Mouse (Mus musculus) myocyte (in vitro differentiated cells): ENCODE data around the gene Rere.

Experiments
- CEBPB ChIP-seq: IDR thresholded peaks from 2 replicates; pipeline ENCODE4 v1.6.1; 2011; ENCODE audit warnings: mild to moderate bottlenecking, moderate library complexity; ENCODE audit not compliant: poor library complexity, insufficient read depth, severe bottlenecking
- MAX ChIP-seq: IDR thresholded peaks from one replicate; pipeline ENCODE4 v1.6.1; 2011; ENCODE audit warnings: low read depth, mild to moderate bottlenecking, control low read depth
- MYOD1 ChIP-seq, 3 experiments: IDR thresholded peaks; one replicate each; pipeline ENCODE4 v1.6.1; 2011; ENCODE audit warnings: control low read depth in 2 of 3, low read depth in 2 of 3, mild to moderate bottlenecking in 2 of 3, moderate library complexity in 1 of 3; ENCODE audit not compliant: insufficient read length in 2 of 3, control insufficient read depth in 1 of 3
- POLR2A ChIP-seq: IDR thresholded peaks from one replicate; pipeline ENCODE4 v1.6.1; 2011; ENCODE audit warnings: low read depth, mild to moderate bottlenecking, control low read depth, moderate library complexity; ENCODE audit not compliant: insufficient read length
- POLR2AphosphoS2 ChIP-seq: IDR thresholded peaks from one replicate; pipeline ENCODE4 v1.6.1; 2011; ENCODE audit warnings: low read depth, control low read depth; ENCODE audit not compliant: insufficient read length
- TCF12 ChIP-seq: IDR thresholded peaks from one replicate; pipeline ENCODE4 v1.6.1; 2011; ENCODE audit warnings: mild to moderate bottlenecking, control low read depth; ENCODE audit not compliant: poor library complexity, insufficient read depth, severe bottlenecking
- TCF3 ChIP-seq: IDR thresholded peaks from one replicate; pipeline ENCODE4 v1.6.1; 2011; ENCODE audit warnings: low read depth, control low read depth; ENCODE audit not compliant: insufficient read length
- USF1 ChIP-seq: IDR thresholded peaks from one replicate; pipeline ENCODE4 v1.6.1; 2011; ENCODE audit warnings: low read depth, mild to moderate bottlenecking, control low read depth, moderate library complexity

DNA sequence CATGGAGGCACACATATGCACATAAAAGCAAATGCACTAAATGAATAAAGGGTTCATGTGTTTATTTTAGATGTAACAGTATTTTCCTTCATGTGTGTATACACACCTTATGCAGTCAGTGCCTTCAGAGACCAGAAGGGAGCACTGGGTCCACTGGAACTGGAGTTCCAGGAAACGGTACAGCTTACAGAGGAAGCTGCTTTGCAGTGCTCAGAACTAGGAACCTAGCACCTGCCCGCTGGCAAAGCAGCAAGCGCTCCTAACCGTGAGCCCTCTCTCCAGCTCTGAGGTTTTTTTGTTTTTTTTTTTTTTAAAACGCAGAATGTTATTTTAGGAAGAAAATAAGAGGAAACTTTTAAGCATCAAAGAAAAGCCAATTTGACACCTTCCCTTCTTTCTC, 124.3 kb downstream of the Rere start:
- TF ChIP-seq MYOD1 (IDR thresholded peaks at IDR 0.05; ENCODE audit: control insufficient read depth in 1 of 3, insufficient read length in 2 of 3, low read depth in 2 of 3) (no peak), POLR2AphosphoS2 (no peak), USF1 (no peak), TCF3 (no peak), POLR2A (no peak), TCF12 (no peak), CEBPB (no peak), MAX (no peak)
